Mouse (Mus musculus) heart, embryonic 16.5 days (tissue): Measurements from ENCODE around the gene Hrasls. TPM values are rescaled to one million over a fixed set of nuclear protein-coding genes. Genes with fewer than 3 reads are reported as not detected.
A peak's percentile ranks its signal among the peaks of the same experiment; 100 is the strongest.

Experiments used
- ATAC-seq: fragments of 200-750 bp; cut with Nextera tagmentation; replicated peaks from 2 replicates; pipeline ENCODE4 v1.8.0; 2017; ENCODE audit warnings: moderate number of reproducible peaks; ENCODE audit not compliant: insufficient read depth, low FRiP score; ENCODE audit errors: extremely low read depth
- H3K27ac ChIP-seq: fragments of 300-500 bp; sonication (generic); 2 replicates; pipeline ENCODE4 v1.5.1; 2014; ENCODE audit warnings: mild to moderate bottlenecking, low read length, control low read depth, moderate library complexity
- H3K27me3 ChIP-seq: fragments of 300-500 bp; sonication (generic); 2 replicates; pipeline ENCODE4 v1.6.1; 2014; ENCODE audit warnings: low read length, mixed read lengths; ENCODE audit not compliant: control insufficient read depth, insufficient read depth
- H3K36me3 ChIP-seq: fragments of 300-500 bp; sonication (generic); 2 replicates; pipeline ENCODE4 v1.6.1; 2014; ENCODE audit not compliant: control insufficient read depth, insufficient read depth
- H3K4me1 ChIP-seq: fragments of 300-500 bp; sonication (generic); 2 replicates; pipeline ENCODE4 v1.6.1; 2014; ENCODE audit warnings: low read length, mixed read lengths; ENCODE audit not compliant: control insufficient read depth, insufficient read depth
- H3K4me2 ChIP-seq: fragments of 300-500 bp; sonication (generic); 2 replicates; pipeline ENCODE4 v1.6.1; 2014; ENCODE audit warnings: low read depth, mild to moderate bottlenecking, control low read depth, low read length
- H3K4me3 ChIP-seq: fragments of 300-500 bp; sonication (generic); 2 replicates; pipeline ENCODE4 v1.5.1; 2014; ENCODE audit warnings: mild to moderate bottlenecking, control low read depth, low read length
- H3K9ac ChIP-seq: fragments of 300-500 bp; sonication (generic); 2 replicates; pipeline ENCODE4 v1.6.1; 2014; ENCODE audit warnings: low read length, control low read depth
- H3K9me3 ChIP-seq: fragments of 300-500 bp; sonication (generic); replicated peaks from 2 replicates; pipeline ENCODE4 v1.6.1; 2016; ENCODE audit warnings: low read length; ENCODE audit not compliant: control insufficient read depth
- WGBS: fragments of 180-500 bp; shearing (Covaris S2); extraction: QIAGEN DNeasy Blood & Tissue Kit; methylation state at CpG from one replicate; pipeline ENCODE4 v1.1.7; 2014; 5-methylcytosine and 5-hydroxymethylcytosine counted together
- polyA plus RNA-seq: library from polyadenylated mRNA; unstranded; fragments of >200 nt; fragmentation: Nextera tagmentation; extraction: Ambion mirVana; gene quantifications from 2 replicates; pipeline ENCODE4 v1.2.1, GENCODE M21; 2015

Gene Hrasls
- polyA plus RNA-seq, 1 experiment from 2014 or later, result 1.3 TPM

DNA sequence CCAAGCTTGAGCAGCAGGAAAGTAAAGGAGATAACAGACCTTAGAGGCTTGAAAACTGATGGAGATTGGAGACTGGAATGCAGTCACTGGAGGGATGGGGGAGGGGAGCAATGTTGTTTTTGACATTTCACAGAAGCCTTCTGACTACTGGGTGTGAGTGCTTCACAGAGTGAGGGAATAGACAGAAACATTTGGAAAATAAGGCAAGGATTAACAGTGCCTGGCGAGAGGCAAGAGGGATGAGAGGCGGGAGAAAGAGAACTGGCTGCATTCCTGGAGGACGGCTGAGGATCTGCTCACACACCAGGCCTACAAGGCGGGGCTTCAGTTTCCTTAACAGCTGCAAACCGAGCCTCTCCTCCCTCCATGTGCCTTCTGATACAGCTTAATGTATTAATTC lies 11.0 kb upstream of the Hrasls start:
- H3K4me1 ChIP-seq, result peaks cover 13% of the 10 kb centered on the region
- no peak overlapping the region for H3K4me3 ChIP-seq
- no peaks in the 10 kb centered on the region for H3K27me3 ChIP-seq
- 11% methylated on average over 5 of the region's 5 CpGs for WGBS
- ATAC-seq, result peak; percentile 65
- H3K4me2 ChIP-seq, result peak overlapping the region; percentile 18; the same call in 1 of the 2 replicates
- H3K9ac ChIP-seq, result no peak overlapping the region
- no peaks in the 10 kb centered on the region for H3K9me3 ChIP-seq
- H3K36me3 ChIP-seq, result no peaks in the 10 kb centered on the region
- H3K27ac ChIP-seq, result no peak overlapping the region

DNA sequence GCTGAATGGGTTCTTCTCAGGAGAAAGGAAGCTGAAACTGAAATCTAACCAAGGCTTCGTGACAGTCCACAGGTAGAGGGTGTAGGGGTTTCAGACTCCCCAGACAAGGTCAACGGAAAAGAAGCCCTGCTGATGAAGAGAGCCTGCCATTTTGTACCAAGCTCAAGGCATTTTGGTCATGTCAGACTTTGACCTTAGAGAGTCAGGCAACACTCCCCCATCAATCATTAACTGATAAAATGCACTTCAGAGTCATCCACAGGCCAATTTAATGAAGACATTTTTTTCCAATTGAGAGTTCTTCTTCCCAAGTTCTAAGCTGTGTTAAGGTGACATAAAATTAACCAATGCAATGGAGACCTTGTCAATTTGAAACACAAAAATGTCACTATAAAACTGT lies 8.3 kb upstream of the Hrasls start:
- Histone ChIP-seq H3K4me2 (no peak overlapping the region), H3K27ac (no peak overlapping the region), H3K9me3 (no peaks in the 10 kb centered on the region), H3K4me1 (peaks cover 13% of the 10 kb centered on the region), H3K9ac (no peak overlapping the region), H3K36me3 (no peaks in the 10 kb centered on the region), H3K4me3 (no peak overlapping the region), H3K27me3 (no peaks in the 10 kb centered on the region)
- no peak for ATAC-seq
- 80% methylated on average over 2 of the region's 2 CpGs for WGBS

DNA sequence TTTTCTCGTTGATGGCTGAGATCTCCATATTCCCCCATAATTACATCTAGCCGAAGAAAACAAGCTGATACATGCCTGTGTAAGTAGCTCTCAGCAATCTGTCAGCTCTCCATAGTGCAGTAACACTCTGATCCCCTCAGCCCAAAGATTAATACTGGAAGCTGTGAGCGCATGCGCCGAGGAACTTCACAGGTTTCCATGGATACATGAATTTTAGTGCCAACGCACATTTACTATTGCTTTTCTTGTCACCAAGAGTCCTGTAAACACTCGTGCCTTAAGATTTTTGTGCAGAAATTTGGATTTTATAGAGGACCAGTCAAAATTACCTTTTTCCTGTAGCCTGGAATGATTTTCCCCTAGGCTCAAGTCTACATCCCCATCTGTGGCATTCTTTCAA lies 4.6 kb upstream of the Hrasls start:
- Histone ChIP-seq H3K9ac (no peak overlapping the region), H3K4me3 (no peak overlapping the region), H3K36me3 (no peaks in the 10 kb centered on the region), H3K4me2 (no peak overlapping the region), H3K9me3 (no peaks in the 10 kb centered on the region), H3K4me1 (peaks cover 6% of the 10 kb centered on the region; the same call in 1 of the 2 replicates), H3K27ac (no peak overlapping the region), H3K27me3 (0 out of 2 replicates have a peak, but pooled peaks cover 5% of the 10 kb centered on the region)
- WGBS, result 70% methylated on average over 7 of the region's 7 CpGs
- ATAC-seq, result no peak

DNA sequence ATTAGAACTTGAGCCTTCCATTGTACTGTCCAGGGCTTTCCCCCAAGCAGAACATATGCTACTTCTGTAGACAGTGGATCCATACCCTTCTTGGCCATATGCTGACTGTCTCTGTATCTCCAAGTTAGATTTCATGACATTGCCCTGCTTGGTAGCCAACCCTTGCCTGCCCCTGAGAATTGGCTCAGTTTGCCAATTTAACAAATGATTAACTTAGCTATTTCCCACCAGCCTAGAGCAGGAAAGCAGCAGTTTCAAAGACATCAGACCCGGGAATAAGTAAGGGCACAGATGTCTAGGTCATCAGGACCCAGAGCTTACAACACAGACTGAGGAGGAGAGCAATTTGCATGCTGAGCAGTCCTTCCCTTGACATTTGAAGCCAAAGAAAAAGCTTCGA lies 3.9 kb upstream of the Hrasls start:
- 39% methylated on average over 2 of the region's 2 CpGs for WGBS
- Histone ChIP-seq H3K4me2 (no peak overlapping the region), H3K27ac (no peak overlapping the region), H3K4me1 (peaks cover 9% of the 10 kb centered on the region; the same call in 1 of the 2 replicates), H3K4me3 (no peak overlapping the region), H3K27me3 (peaks cover 9% of the 10 kb centered on the region; the same call in 1 of the 2 replicates), H3K9me3 (no peaks in the 10 kb centered on the region), H3K9ac (no peak overlapping the region), H3K36me3 (no peaks in the 10 kb centered on the region)
- no peak for ATAC-seq

DNA sequence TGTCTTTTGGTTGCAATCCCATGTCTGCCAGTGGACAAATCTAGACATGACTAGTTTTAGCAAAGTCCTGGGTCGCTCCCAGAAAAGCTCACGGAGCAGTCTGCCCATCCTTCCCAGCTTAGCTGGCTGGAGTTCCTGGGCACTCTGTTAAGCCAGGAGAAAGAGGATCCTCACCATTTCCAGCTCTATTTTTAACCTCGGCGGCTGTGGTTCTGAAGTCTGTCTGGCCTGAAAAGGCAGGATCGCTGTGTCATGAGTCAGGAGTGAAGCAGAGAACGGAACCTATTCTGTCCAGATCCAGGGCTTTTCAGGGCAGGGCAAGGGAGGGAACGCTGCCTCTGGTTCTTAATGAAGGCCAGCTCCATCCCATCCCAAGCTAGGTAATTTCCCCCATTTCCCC lies 654 bp upstream of the Hrasls start:
- no peak for ATAC-seq
- H3K27me3 ChIP-seq, result peaks cover 16% of the 10 kb centered on the region
- peak overlapping the region; percentile 29; the same call in 1 of the 2 replicates for H3K4me2 ChIP-seq
- H3K36me3 ChIP-seq, result no peaks in the 10 kb centered on the region
- H3K9ac ChIP-seq, result no peak overlapping the region
- peaks cover 9% of the 10 kb centered on the region; the same call in 1 of the 2 replicates for H3K4me1 ChIP-seq
- 32% methylated on average over 7 of the region's 7 CpGs for WGBS
- no peak overlapping the region for H3K4me3 ChIP-seq
- no peak overlapping the region for H3K27ac ChIP-seq
- no peaks in the 10 kb centered on the region for H3K9me3 ChIP-seq

DNA sequence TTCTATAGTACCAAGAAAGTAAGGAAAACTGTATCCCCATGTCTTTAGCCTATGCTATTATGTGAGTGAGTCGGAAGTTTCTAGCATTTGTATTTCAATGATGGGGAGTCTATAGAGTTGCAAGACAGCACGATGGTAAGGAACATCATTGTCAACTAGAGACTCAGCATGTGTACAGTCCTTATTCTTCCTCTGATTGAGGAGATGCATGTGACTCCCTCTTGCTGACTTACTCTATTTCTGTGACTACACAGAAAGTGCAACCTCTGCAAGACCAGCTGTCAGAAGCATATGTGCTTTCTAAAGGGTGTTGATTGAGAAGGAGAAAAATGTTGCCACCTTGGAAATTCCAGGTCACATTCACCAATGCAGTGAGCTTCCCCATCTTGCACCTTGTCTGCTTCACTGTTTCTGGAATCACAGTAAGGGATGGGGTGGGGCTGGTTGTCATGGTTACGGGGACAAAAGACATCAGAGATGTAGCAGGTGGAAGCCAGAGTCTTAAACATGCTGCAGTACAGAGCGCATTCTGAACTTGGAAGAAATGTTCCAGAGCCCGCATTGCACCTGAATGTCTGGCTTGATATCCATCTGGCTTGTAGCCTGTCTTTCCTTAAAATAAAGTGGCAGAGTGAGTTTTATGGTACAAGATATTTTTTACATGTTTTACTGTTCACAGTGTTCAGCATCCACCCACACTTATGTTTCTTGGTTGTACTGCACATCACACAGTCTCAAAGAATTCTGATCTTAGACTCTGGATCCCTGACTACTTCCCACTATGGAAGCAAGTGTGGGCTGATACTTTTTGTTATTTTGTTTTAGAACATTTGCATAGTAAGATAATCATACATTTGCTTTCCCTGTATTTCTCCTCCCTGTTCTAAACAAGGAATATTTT lies 7.2 kb downstream of the Hrasls start:
- H3K4me3 ChIP-seq, result no peak overlapping the region
- H3K9ac ChIP-seq, result no peak overlapping the region
- no peak overlapping the region for H3K27ac ChIP-seq
- H3K4me1 ChIP-seq, result no peaks in the 10 kb centered on the region
- no peak for ATAC-seq
- no peaks in the 10 kb centered on the region for H3K9me3 ChIP-seq
- WGBS, result 85% methylated on average over 5 of the region's 5 CpGs
- no peaks in the 10 kb centered on the region for H3K36me3 ChIP-seq
- H3K4me2 ChIP-seq, result no peak overlapping the region
- no peaks in the 10 kb centered on the region for H3K27me3 ChIP-seq

DNA sequence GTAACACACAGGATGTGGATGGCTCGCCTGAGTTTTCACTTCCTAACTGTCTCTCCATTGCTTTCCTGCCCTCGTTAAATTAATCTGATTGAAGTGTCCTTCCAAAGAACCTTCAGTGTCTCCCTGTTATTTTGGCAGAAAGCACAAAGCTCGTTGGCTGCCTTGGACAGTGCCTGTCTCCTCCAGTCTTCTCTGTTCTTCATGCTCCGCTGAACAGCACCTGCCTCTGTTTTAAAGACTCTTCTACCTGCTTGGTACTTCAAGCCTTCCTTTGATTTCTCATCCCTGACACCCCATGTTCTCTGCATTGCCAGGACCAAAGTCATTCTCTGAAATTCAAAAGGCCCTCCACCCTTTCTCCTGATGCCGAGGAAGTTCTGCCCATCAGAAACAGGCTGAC lies 26.5 kb downstream of the Hrasls start:
- ATAC-seq, result no peak
- Histone ChIP-seq H3K4me2 (no peak overlapping the region), H3K27me3 (no peaks in the 10 kb centered on the region), H3K27ac (no peak overlapping the region), H3K36me3 (no peaks in the 10 kb centered on the region), H3K9me3 (no peaks in the 10 kb centered on the region), H3K4me3 (no peak overlapping the region), H3K4me1 (no peaks in the 10 kb centered on the region), H3K9ac (no peak overlapping the region)
- 65% methylated on average over 5 of the region's 5 CpGs for WGBS

DNA sequence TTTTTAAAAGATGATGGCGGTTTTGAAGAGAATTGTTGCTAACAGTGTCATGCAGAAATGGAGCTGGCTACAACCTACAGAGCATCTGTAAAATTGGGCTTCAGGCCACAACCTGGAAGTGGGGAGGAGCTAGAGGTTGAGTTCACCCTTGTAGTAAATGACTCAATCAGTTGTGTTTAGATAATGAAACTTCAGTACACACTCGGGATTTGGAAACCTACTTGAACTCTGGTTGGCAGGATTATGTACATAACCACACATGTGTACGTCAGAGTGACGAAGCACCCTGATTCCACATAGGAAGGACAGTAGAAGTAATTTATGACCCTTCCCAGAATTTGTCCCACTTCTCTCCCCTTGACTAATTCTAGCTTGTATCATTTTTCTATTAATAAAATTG lies 44.8 kb downstream of the Hrasls start:
- WGBS, result 73% methylated on average over 4 of the region's 4 CpGs
- ATAC-seq, result no peak
- H3K9me3 ChIP-seq, result no peaks in the 10 kb centered on the region; the same call in 1 of the 2 replicates

More for the DNA sequence above, 44.8 kb downstream of the Hrasls start:
- no peak overlapping the region for H3K4me2 ChIP-seq
- no peaks in the 10 kb centered on the region for H3K36me3 ChIP-seq
- no peak overlapping the region for H3K27ac ChIP-seq
- no peak overlapping the region for H3K4me3 ChIP-seq
- H3K4me1 ChIP-seq, result no peaks in the 10 kb centered on the region
- H3K27me3 ChIP-seq, result no peaks in the 10 kb centered on the region
- H3K9ac ChIP-seq, result no peak overlapping the region
